Mouse (Mus musculus) ES-Bruce4 (cell line): ENCODE results near the gene Mpi. TPM values are rescaled to one million over a fixed set of nuclear protein-coding genes. Genes with fewer than 3 reads are reported as not detected.
A peak's percentile ranks its signal among the peaks of the same experiment; 100 is the strongest.

ENCODE experiments used
- H3K27ac ChIP-seq: 2 replicates; pipeline ENCODE4 v1.5.1; 2012; ENCODE audit warnings: low read length, inconsistent platforms; ENCODE audit not compliant: insufficient read depth
- H3K27me3 ChIP-seq: 2 replicates; pipeline ENCODE4 v1.6.1; 2012; ENCODE audit warnings: mild to moderate bottlenecking, low read length, inconsistent platforms; ENCODE audit not compliant: control insufficient read depth, poor library complexity, insufficient read depth, severe bottlenecking
- H3K36me3 ChIP-seq: 2 replicates; pipeline ENCODE4 v1.6.1; 2012; ENCODE audit warnings: inconsistent platforms, mild to moderate bottlenecking, low read length, moderate library complexity; ENCODE audit not compliant: control insufficient read depth, poor library complexity, insufficient read depth, severe bottlenecking
- H3K4me1 ChIP-seq: one replicate; pipeline ENCODE4 v1.8.1; 2011; ENCODE audit warnings: low read length; ENCODE audit not compliant: control insufficient read depth, insufficient read depth
- H3K4me3 ChIP-seq: 2 replicates; pipeline ENCODE4 v1.5.1; 2011; ENCODE audit warnings: low read depth, mild to moderate bottlenecking, low read length
- H3K9ac ChIP-seq: 2 replicates; pipeline ENCODE4 v1.6.1; 2012; ENCODE audit warnings: low read depth, mild to moderate bottlenecking, inconsistent platforms; ENCODE audit not compliant: poor library complexity, severe bottlenecking
- H3K9me3 ChIP-seq: replicated peaks from 2 replicates; pipeline ENCODE4 v1.6.1; 2012; ENCODE audit warnings: mild to moderate bottlenecking, low read length, inconsistent platforms; ENCODE audit not compliant: control insufficient read depth, poor library complexity, insufficient read depth, severe bottlenecking
- CTCF ChIP-seq: IDR thresholded peaks from one replicate; pipeline ENCODE4 v1.8.1; 2011; ENCODE audit warnings: low read depth, low read length
- EP300 ChIP-seq: IDR thresholded peaks from 2 replicates; pipeline ENCODE4 v1.6.1; 2011; ENCODE audit warnings: low read depth, low read length; ENCODE audit not compliant: insufficient read depth
- POLR2A ChIP-seq: IDR thresholded peaks from one replicate; pipeline ENCODE4 v1.8.1; 2011; ENCODE audit warnings: low read length; ENCODE audit not compliant: insufficient read depth
- polyA plus RNA-seq: library from polyadenylated mRNA; stranded (reverse); fragments of >200 nt; gene quantifications from 2 replicates; pipeline ENCODE4 v1.2.4, GENCODE M21; 2011; ENCODE audit warnings: low read depth; ENCODE audit not compliant: missing spikeins, insufficient read depth, insufficient read length

Mpi gene
- 39.1 TPM in 2 replicates for polyA plus RNA-seq

DNA sequence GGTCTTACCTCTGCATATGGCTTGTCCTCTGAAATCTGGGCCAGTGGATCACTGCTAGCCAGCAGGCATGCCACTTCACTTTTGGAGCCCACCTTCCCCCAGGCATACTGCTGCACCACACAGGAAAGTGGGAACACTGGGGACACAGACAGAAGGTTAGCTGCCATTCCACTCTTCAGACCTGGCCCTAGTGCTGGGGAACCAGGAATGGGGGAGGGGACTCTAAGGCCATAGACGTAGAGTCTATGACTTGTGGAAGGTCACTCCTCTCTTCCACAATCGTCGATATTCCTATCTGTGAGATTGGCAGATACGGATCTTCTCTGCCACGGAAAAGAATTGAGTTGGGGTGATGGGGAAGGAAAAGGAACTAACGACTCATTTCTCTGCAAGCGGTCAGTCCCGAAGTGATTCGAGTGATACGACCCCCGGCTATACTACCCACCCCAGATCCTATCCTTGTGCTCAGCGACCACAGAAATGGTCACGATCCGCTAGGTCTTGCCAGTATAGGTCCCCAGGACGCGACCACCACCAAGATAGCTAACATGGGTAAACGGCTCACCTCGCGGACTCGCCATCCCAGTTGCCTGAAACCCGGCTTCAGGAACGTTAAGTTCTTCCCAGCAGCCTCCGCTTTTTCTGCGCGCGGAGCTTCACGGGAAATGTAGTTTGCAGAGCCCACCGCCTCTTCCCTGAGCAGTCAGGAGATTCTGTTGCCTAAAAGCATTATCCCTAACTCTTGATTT, at the start of gene Mpi:
Gene Mpi (minus strand): TSS at position 625 of the 749 bp plus-strand sequence.
- Histone ChIP-seq H3K27ac (no peak within 1 kb of the TSS), H3K27me3 (no peaks in the 10 kb centered on the region), H3K9ac (peak within 1 kb of the TSS; percentile 58), H3K4me1 (peaks cover 5% of the 10 kb centered on the region), H3K4me3 (peak within 1 kb of the TSS; percentile 94), H3K36me3 (peaks cover 3% of the 10 kb centered on the region; the same call in 1 of the 2 replicates), H3K9me3 (no peaks in the 10 kb centered on the region)
- TF ChIP-seq POLR2A, result peak; percentile 76
- TF ChIP-seq EP300, result no peak

DNA sequence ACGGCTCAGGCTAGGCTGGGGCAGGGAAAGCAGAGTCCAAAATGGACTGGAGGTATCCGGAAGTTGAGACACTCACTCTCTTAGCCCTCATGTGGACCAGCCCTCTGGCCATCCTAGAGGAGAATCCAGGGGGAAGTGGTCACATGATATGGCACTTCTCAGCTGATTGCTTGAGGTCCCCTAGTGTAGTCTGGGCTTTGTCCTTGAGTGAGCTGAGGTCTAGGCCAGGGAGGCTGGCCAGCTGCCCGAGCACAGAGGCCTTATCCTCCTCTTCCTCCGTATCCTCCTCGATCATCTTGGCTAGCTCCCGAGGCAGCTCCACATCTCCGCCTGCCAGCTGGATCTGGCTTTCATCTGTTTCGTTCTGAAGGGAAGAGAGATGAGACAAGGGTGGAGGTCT, 49.5 kb upstream of the Mpi start:
- Histone ChIP-seq H3K9ac (no peak overlapping the region), H3K4me1 (peaks cover 5% of the 10 kb centered on the region), H3K36me3 (no peaks in the 10 kb centered on the region), H3K27ac (no peak overlapping the region), H3K9me3 (no peaks in the 10 kb centered on the region), H3K27me3 (no peaks in the 10 kb centered on the region), H3K4me3 (no peak overlapping the region)
- TF ChIP-seq EP300 (no peak), POLR2A (no peak), CTCF (no peak)

DNA sequence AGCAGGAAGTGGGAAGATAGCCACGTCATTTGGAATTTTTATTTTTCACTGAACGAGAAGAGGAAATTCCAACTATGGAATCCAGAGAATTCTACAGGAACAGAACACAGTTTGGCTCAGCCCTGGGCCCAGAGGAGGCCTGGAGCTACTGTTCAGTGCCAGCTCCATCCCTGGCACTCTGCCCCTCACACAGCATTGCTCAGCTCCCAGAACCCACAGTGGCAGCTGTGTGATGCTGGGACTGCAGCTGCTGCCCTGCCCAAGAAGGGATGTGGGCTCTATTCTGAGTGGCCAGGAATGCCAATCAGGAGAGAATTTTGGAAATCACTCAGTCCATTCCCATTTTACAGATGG, 48.8 kb upstream of the Mpi start:
- no peak overlapping the region for H3K27ac ChIP-seq
- H3K9me3 ChIP-seq, result no peaks in the 10 kb centered on the region
- no peak for TF ChIP-seq POLR2A
- no peak for TF ChIP-seq CTCF
- no peak for TF ChIP-seq EP300
- H3K27me3 ChIP-seq, result no peaks in the 10 kb centered on the region
- peaks cover 5% of the 10 kb centered on the region for H3K4me1 ChIP-seq
- no peak overlapping the region for H3K4me3 ChIP-seq
- H3K9ac ChIP-seq, result no peak overlapping the region
- no peaks in the 10 kb centered on the region for H3K36me3 ChIP-seq

DNA sequence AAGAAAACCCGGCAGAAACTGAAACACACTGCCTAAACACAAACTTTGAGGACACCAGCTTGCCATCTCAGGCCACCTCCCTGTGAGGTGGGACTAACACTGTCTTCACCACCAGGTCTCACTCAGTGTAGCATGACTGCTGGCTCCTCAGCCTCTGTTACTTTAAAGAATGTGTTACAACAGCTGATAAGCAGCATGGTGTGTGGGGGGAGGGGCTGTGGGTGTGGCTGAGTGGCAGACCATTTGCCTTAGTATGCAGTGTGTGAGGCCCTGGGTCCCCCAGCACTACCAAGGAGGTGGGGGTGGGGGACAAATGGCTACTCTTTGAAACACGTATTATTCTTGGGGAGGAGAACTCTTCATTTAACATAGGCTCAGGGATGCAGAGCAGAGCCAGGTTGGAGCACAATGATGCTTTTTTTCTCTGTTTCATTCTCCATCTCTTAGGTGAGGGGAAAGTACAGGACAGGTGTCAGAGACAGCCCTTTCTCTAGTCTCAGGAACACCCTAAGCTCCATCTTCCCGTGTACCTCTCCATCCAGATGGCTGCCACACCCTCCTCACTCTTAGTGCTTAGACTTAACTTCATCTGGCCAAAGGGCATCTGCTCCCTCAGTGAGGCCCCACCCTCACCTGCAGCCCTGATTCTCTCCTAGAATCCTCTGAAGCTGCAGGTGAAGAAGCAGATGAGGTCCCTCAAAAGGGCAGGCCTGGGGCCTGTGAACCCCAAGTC, 48.2 kb upstream of the Mpi start:
- H3K4me3 ChIP-seq, result no peak overlapping the region
- TF ChIP-seq EP300 (0 out of 2 replicates have a peak, but pooled peaks have one; percentile 32), CTCF (no peak)
- no peaks in the 10 kb centered on the region for H3K36me3 ChIP-seq
- no peak overlapping the region for H3K9ac ChIP-seq
- no peak overlapping the region for H3K27ac ChIP-seq
- H3K4me1 ChIP-seq, result peaks cover 5% of the 10 kb centered on the region
- H3K27me3 ChIP-seq, result no peaks in the 10 kb centered on the region
- no peaks in the 10 kb centered on the region for H3K9me3 ChIP-seq

DNA sequence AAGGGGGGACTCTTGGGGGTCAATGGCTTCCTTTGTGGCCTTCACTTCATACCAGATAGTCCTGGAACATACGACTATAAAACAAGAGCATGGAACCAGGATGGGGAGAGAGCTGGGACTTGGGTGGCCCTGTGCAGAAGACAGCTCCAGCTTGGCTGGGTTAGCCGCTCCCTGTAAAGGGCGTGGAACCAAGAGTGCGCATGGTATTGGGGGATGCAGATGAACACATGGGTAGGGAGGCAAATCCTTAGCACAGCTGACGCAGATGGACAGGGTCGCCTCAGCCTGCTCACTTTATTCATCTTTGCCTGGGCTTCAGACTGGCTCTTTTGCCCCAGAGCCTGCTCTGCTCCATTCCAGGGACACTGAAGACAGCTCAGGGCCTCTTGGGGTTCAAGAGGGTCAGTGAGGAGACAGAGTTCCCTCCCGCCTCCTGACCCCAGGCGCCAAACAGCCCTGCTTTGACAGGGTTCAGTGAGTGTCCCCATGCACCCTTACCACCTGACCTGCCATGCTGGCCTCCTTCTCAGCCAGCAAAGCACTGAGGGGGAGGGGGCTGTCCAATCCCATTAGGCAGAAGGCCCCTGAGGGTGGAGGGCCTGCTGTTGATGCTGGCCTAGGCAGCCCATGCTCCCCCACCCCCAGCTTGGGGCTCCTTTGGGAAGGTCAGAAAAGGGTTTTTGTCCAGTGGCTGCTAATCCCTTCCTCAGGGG, 46.4 kb upstream of the Mpi start:
- Histone ChIP-seq H3K4me3 (no peak overlapping the region), H3K36me3 (no peaks in the 10 kb centered on the region), H3K27ac (no peak overlapping the region), H3K4me1 (peaks cover 5% of the 10 kb centered on the region), H3K27me3 (no peaks in the 10 kb centered on the region), H3K9me3 (no peaks in the 10 kb centered on the region), H3K9ac (no peak overlapping the region)
- no peak for TF ChIP-seq EP300
- no peak for TF ChIP-seq POLR2A
- TF ChIP-seq CTCF, result no peak
